Mouse (Mus musculus): ENCODE data around the gene Crip2.

Gene Crip2

DNA sequence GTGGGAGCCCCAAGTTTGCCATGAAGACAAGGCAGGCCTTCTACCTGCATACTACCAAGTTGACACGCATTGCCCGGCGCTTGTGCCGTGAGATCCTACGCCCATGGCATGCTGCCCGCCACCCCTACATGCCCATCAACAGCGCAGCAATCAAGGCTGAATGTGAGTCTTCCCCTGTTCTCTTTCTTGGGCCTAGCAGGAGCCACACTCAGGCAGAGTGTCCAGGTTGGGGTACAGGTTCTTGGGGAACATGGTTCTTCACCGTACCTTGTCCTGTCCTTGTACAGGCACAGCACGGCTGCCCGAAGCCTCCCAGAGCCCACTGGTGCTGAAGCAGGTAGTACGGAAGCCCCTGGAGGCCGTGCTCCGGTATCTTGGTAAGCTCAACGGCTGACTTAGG is 8.4 kb upstream of the Crip2 start:
- DNase-seq (ENCODE audit: low spot score), result no peak

DNA sequence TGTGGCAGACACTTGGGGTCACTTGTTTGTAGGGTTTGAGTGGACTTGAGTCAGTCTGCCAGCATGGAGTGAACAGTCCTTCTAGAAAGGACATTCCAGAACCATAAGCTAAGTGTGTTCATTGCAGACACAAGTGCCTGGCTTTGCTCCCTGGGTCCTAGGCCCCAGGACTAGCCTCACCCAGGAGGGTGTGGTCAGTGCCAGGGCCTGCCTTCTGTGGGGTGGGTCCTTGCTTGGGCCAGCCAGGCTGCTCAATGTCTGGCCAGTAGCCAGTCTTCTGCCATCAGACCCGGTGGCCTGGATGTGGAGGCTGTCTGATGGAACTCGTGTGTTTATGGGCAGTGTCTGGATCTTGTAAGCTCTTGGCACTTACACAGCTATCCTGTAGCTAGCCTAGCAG is 7.5 kb upstream of the Crip2 start:
- peak; percentile 92 for DNase-seq (ENCODE audit: low spot score)

DNA sequence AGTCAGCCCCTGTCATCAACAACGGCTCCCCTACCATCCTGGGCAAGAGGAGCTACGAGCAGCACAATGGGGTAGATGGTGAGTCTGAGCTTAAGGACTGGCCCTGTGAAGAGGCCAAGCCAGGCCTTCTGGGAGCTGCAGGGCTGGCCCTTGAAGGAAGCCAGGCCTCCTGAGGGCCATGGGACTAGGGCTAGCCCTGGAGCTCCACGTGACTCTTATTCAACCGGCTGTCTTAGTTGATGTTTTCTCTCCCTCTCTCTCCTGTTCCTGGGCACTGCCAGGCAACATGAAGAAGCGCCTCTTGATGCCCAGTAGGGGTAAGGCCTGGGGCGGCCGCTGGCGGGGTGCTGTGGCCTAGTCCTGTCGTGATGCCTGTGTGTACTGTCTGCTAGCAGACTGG is 6.8 kb upstream of the Crip2 start:
- DNase-seq (ENCODE audit: low spot score), result peak; percentile 83

DNA sequence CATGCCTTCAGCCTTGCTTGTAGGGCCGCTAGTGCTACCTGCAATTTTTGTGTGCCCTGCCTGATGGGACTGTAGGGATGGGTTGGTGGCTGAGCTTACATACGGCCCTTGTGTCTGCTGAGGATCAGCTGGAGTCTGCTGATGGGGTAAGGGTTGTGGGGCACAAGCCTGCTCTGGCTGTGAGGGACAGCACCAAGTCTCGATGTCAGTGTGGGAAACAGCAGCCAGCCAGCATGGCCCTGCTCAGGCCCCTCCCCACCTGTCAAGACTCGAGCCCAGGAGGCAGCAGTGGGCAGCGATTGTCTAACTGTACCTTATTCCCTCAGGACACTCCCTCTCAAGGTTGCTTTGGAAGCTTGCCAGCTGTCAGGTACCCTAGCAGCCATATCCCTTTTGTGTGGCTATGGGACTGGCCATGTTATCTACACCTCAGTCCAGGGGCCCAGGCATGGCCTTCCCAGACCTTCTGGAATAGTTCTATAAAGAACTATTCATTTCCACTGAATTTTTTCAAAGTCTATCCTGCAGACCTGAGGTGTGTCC is 6.1 kb upstream of the Crip2 start:
- no peak for DNase-seq (ENCODE audit: low spot score)

DNA sequence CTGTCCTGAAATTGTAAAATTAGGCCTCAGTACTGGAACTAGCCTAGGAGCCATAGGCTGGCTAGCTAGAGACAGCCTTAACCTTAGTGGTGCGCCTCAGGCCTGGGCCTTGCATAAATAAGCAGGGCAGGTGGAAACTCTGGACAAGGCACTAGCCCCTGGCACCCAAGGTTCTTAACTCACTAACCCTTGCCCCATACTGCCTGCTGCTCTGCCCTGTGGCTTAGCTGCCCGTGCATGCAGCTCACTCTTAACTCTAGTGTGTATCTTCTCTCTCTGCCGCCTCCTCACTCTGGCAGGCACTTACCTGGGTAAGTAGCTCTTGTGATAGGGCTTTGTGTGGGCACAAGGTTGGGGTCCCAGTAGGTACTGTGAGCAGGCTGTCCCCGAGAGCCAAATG is 5.5 kb upstream of the Crip2 start:
- DNase-seq (ENCODE audit: low spot score), result no peak

DNA sequence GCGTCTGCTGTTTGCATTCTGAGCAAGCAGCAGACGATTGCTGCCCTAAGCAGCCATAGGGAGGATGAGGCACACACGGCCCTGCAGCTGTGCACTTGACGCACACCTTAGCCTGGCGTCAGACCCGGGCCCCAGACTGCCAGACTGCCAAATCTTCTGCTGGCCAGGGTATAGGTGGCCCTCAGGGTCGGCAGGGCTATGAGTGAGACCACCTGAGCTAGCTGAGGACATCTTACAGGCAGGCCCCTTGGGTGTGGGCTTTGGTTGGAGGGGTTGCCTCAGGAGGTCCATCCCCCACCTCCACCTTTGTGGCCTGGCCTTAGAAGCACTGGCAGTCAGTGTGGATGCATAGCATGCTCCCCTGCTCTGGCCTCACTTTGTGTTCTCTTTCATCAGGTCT is 4.6 kb upstream of the Crip2 start:
- DNase-seq (ENCODE audit: low spot score), result no peak

DNA sequence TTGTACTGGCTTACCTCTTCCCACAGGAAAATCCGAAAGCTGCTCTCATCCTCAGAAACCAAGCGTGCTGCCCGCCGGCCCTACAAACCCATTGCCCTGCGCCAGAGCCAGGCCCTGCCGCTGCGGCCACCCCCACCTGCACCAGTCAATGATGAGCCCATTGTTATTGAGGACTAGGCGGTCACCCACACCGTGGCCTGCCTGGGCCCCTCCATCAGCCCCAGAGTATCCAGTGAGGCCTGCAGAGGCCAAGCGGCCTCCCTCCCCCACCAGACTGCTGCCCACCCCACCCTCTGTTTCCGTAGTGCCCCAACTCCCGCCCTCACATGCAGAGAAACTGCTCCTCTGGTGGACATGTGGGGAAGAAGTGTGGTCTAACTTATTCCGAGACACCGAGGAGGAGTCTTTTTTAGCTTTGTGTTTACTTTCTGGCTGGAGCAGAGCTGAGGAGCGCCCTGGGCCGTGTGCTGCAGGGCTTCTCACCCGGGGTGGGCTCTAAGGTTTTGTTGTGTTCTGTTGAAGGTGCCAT is 3.5 kb upstream of the Crip2 start:
- DNase-seq (ENCODE audit: low spot score), result no peak

DNA sequence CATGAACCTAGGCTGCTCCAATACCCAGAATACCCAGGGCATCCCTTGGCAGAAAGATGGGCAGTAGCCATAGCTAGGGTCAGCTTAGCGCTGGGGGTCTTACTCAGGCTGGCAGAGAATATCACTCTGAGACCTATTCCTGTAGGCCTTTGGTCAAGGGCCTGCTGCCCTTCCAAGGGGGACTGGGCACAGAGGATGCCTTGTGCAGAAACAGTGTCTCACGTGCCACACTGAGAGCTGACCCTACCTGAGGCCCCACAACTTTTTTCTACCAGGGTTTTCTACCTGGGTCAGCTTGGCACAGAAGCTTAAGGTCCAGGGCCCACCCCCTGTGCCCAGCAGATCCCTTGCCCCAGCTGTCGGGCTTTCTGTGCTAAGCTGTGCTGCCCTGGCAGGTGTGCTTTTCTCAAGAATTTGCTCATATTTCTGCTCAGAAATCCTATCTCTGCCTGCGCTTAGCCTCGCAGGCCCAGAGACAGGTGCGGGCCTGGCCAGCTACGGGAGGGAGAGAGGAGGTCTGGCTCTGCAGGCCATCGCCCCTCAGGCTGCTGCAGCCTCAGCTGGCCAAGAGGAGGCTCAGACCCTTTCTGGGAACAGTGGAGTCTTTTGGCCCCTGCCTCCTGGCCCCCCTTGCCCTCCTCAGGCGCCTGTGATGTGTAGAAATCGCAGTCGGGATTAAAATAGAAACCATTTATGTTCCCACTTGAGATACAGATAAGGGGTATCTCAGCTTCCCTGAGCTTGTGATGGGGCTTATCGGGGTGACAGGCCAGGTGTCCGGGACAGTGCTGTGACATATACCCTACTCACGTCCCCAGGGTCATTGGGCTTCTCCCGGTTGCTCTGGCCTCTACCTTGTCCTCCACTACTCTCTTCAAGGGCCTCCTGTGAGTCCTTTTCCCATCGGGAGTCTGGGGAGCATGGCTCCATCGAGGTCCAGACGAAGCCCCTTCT is 2.5 kb upstream of the Crip2 start:
- no peak for DNase-seq (ENCODE audit: low spot score)

DNA sequence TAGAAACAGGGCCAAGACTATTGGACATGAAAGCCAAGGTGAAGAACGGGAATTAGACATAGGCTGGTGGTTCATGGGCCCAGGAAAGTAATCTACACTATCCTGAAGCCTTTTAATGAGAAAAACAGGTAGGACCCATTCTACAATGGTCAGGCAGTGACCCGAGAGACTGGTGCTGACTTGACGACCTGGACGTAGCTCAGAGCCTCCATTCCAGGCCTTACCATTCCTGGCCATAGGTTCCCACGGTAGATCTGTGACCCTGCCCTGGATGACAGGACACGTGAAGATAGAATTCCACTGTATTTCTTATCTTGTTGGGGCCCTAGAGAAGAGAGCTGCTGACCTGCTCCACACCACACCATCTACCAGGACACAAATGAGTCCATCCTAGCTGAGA is 1.7 kb upstream of the Crip2 start:
- no peak for DNase-seq (ENCODE audit: low spot score)

DNA sequence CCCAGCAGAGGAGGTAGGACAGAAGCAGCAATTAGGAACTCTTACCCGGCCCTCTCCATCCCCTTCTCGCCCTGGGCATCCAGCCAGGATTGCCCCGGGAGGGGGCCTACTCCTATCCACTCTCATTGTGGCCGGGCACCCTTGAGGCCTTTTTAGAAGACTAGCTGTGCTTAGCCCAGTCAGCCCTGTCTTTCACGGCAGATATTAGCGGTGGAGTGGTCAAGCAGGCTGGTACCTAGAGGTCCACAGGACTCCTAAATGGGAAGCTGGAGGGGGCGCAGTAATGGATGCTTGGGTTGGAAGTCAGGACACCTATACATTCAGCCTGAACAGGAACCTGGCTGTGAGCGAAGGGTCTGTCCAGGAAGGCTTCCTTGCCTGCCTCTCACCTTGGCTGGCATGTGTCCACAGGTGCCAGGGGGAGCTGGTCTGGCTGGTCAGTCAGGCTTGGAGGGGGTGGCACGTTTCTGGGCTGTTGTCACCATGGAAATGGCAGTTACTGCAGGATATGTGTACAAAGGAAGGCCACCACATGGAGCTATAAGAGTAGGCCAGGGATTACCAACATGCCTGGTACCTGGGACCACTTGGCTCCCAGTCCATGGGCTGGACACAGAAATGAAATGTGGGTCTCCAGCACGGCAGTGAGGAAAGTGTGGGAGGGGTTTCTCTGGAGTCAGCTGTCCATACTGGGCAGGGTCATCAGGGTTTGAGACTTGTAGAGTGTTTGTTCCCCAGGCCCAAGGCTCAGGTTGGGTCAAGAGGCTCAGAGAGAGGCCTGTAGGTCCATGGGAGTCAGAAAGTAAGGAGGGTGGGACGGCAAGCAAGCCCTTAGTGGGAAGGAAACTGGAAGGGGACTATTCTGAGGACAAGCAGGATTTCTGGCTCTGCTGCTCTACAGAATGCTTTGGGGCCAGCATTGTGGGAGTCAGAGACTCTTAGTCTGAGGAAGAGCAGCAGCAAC is 853 bp upstream of the Crip2 start:
- no peak for DNase-seq (ENCODE audit: low spot score)

DNA sequence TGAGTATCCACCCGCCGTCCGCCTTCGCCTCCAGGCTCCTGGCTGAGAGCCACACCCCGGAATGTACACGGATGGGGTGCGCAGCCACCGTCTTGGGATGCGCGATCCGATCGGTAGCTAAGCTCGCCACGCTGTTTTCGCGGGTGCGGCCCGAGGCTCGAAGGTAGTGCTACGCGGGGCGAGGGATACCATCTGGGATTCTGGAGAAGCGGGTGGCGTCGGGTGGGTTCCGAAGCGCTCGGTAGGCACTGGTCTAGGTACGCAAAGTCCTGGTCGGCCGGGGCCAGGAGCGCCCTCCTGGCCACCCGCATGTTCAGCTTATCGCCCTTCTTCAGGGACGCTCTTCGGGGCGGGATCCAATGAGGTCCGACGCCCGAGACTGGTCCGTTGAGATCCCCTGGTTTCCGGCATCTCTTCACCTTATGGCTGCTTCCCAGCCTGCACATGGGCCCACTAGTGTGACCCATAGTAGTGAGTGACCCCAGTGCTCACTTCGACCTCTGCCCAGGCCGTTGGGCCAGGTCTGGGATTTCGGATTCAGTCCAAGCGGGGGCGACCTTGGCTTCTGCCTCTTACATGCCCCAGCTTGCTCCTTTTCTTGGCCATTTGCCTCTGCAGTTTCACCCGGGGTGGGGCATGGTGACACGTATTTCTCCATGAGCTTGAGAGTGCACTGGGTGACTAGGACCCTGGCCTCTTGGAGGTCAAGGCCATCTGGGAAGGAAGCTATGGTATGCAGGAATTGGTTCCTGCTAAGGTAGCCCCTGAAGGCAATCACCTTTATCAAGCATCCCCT is 778 bp downstream of the Crip2 start:
- no peak for DNase-seq (ENCODE audit: low spot score)

DNA sequence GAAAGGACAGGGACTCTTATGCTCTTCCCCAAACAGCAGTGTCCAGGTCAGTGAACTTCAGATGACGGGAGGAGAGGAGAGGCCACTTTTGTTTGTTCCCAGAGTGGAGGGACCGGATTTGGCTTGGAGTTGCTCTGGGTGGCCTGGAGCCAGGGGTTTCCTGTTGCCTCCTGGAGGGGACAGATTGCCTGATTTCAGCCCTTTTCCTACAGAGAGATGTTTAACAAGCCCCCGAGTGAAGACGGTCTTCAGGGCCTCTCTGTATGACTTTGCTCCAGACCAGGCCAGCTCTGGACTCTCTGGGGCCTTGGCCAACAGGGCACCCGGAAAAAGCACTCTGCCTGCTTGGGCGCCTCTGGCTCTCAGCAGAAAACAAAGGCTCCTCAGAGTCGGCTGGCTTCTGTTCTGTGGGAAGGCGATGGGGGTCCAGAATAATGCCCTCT is 1.5 kb downstream of the Crip2 start:
- DNase-seq (ENCODE audit: low spot score), result no peak

DNA sequence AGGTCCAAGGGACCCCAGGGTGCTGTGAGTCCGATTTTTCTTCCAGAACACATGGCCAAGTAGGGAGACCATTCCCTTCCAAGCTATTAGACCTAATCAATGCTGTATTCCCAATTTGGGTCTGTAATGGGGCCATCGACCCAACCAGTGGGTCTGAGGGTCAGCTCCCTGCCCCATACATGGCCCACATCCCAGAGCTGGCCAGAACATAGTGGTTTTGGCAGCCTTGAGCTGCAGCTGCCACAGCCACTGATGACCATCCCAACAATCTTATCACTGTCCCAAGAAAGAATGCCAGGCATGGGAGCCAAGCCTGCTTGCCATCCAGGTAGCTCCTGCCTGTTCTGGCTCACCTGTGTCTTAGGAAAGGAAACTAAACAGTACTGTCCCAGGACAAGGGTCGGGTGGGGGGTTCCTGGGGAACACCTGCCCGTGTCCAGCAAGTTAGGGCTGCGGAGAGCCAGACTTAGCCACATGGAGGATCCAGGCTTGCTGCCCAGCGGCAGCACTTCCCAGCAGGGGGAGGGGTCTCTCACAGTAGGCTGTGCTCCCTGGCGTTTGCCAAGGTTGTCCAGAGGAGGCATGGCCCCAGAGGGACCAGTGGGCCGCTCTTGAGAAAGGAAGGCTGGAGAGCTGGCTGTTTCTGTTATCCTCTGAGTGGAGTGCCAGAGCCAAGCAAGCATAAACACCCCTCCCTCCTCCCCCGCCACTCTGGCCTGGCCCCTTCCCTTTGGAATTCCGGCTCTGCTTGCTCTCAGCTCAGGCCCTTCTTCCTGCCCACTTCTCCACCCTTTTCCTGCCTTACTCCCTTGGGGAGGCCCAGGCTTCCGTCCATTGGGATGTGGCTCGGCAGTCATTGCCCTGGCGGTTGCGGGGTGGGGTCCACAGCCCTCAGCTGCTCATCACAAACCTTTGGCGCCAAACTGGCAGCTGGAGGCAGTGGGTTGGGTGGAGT is 2.3 kb downstream of the Crip2 start:
- peak; percentile 91 for DNase-seq (ENCODE audit: low spot score)

DNA sequence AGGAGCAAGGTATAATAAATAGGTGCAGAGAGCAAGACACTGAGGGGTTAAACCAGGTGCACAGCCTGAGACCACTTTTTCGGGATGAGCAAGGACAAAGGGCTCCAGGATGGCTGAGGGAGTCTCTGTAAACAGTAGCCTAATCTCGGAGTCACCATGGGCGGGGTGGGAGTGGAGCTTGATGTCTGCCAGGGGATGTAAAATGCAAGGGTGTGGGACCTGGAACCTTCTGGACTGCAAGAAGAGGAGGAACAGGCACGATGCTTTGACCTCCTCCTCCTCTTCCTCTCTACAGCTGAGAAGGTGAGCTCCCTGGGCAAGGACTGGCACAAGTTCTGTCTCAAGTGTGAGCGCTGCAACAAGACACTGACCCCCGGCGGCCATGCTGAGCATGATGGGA is 3.1 kb downstream of the Crip2 start:
- DNase-seq (ENCODE audit: low spot score), result no peak

DNA sequence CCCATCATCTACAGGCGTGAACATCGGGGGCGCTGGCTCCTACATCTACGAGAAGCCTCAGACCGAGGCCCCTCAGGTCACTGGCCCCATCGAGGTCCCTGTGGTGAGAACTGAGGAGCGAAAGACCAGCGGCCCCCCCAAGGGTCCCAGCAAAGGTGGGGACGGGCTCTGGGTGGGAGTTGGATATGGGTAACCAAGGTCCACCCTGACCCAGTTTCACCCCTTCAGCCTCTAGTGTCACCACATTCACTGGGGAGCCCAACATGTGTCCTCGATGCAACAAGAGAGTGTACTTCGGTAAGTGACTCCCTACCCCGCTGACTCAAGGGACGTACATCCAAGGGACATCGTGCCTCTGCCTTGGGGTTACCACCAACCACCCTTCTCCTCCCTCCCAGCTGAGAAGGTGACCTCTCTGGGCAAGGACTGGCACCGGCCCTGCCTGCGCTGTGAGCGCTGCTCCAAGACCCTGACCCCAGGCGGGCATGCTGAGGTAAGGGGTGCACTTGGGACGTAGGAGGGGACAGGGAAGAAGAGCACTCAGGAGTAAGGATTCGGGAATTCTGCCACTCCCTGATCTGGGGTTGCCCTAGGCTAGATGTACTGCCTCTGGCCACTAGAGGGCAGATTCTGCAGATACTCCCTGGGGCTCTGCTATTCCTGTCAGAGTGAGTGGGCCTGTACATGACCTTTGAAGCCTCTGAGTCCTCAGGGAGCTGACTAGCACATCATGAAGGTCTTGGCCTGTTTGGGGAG is 4.1 kb downstream of the Crip2 start:
- DNase-seq (ENCODE audit: low spot score), result peak; percentile 73

DNA sequence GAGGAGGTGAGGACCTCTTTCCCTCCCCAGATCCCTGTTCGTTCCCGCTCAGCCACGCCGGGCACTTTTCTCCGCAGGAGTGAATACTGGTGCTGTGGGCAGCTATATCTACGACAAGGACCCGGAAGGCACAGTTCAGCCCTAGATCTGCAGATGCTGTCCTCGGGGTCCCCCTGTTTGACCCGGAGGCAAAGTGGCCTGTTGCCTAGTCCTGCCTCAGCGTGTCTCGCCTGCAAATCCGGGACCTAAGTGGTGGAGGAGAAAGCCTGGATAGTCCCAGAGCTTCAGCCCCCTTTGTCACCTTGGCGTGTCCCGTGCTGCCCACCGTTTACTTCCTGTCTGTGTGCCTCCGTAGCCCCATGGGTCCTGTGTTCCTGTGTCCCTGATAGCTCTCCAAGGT is 4.8 kb downstream of the Crip2 start:
- no peak for DNase-seq (ENCODE audit: low spot score)

DNA sequence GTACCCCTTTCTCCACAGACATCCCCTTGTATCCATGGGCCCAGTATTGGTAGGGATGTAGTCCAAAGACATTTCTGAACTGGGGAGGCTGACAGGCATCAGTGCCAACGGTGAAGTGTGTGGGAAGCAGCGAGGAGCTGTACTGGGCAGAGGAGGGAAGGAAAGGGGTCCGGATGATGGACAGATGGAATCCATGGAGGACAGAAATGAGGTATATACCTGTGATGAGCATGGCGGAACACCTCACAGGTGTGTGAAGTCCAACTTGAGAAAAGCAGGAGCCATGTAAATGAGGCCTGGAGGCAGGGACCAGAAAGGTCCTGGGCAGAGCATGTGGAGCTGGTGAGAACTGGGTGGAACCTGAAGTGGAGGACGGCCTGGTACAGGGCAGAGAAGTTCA is 5.6 kb downstream of the Crip2 start:
- no peak for DNase-seq (ENCODE audit: low spot score)

DNA sequence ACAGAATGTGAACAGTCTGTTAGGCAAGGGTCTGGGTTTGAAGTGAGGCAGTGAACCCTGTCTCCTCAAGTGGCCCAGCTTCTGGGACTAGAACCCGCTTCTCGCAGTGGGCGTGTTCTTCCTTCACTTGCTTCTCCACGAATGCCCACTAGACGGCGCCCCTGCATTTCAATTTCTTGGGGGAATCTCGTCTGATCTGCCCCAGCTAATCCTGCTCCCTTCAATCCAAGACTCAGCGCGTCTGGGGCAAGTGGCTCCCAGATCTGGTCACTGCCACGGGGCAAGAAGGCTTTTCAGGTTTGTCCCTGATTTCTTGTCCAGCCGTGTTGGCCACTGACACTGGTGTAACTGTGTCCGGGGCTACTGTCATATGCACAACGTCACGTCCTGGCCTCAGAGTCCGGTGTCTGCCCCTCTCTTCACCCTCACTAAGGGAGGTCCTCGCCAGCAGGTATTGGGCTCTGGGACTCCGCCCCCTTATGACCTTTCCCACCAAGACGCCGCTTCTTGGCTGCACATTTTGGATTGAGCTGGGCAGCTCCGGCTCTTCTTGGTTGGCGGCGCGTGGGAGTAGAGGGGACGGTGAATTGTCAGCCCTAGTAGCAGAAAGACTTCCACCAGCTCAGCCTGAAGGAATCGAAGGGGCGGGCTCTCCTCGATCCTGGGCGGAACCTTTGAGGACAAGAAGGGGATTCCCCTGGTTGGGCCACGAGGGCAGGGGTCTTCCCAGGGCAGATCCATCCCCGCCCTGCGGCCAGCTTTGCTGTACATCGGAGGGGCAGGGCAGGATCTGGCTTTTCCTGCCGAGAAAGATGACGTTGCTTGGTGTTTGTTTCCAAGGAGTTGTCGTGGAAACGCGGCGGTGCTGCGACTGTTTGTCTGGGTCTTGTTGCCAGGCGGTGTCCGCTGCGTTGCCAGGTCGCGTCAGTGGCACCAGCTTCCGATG is 6.3 kb downstream of the Crip2 start, which contains the start of gene Crip1:
Gene Crip1 (plus strand): TSS at position 205 of the 946 bp plus-strand sequence.
- peak; percentile 94 for DNase-seq (ENCODE audit: low spot score)
